Mouse (Mus musculus): ENCODE results near the gene Rbfox1.

The Rbfox1 gene

GRCm38 (mm10) chr16:7302416-7302815 is 1417.3 kb downstream of the Rbfox1 start:
- no peak for DNase-seq

GRCm38 (mm10) chr16:7329196-7329595 is 1444.0 kb downstream of the Rbfox1 start:
- no peak for DNase-seq

GRCm38 (mm10) chr16:7341186-7341585 is 1456.0 kb downstream of the Rbfox1 start:
- DNase-seq: peak; percentile 71

DNA sequence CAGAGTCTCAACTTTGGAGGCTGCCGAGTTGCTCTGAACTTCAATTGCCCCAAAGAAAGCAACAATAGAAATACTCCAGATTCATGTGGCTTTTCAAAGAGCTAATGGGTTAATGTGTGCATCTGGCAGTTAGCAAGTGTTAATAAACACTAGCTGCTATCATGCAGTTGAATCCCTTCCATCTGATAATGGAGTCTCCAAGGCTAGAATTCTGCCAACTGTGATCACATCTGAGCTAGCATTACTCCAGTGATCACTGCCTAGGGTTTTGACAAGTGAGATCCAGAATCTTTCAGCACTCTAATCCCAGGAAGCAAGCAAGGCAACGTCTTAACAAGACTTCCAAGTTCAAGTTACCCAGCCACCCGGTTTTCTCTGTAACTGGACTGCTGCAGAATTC is 1460.1 kb downstream of the Rbfox1 start:
- DNase-seq: no peak

- DNase-seq: peak; percentile 70
Observed at GRCm38 (mm10) chr16:7346001-7346625, 1461.0 kb downstream of the Rbfox1 start.

GRCm38 (mm10) chr16:7347522-7348165 is 1462.5 kb downstream of the Rbfox1 start:
- DNase-seq: peak; percentile 12

GRCm38 (mm10) chr16:7352808-7353207 is 1467.7 kb downstream of the Rbfox1 start:
- peak; percentile 81 for DNase-seq

DNA sequence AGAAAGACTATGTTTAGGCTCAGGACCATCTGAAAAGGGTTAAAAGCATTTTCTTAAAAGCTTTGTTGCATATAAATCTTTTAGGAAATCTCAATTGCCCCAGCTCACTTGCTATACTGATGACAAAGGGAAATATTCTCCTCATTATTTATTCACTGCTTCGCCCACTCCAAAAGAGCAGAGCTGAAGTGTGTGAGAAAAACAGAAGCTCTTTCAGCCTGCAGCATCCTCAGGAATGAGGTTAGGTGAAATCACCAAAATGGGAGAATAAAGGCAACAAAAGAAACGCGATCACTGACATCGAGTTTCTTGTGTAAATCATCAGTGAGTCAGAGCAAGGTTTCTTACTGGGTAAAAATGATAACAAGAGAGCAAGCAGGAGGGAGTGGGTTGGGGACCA is 1469.0 kb downstream of the Rbfox1 start:
- peak; percentile 55 for DNase-seq

- DNase-seq: no peak
Observed at GRCm38 (mm10) chr16:7359043-7359442, 1473.9 kb downstream of the Rbfox1 start.

DNA sequence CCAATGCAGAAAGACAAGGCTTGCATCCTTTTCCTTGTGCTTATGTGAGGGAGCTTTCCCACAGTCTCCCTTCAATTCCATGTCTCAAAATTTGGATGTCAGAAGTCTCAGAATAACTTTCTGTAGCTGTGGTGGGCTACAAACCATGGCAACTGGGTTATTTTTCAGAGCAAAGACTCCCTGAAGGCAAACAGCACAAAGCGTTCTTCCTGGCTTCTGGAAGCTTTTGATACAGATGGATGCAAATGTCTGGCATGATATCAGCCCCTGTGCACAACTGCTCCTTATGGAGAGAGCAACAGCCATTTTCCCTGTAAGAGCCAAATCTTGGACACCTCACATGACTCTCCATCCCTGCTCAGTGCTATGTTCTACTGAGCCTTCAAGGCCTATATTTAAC is 1475.6 kb downstream of the Rbfox1 start:
- DNase-seq: no peak

- no peak for DNase-seq
Observed at GRCm38 (mm10) chr16:7365878-7366277, 1480.7 kb downstream of the Rbfox1 start.

GRCm38 (mm10) chr16:7374146-7374545 is 1489.0 kb downstream of the Rbfox1 start:
- DNase-seq: no peak

GRCm38 (mm10) chr16:7374674-7375073 is 1489.5 kb downstream of the Rbfox1 start:
- DNase-seq: no peak

DNA sequence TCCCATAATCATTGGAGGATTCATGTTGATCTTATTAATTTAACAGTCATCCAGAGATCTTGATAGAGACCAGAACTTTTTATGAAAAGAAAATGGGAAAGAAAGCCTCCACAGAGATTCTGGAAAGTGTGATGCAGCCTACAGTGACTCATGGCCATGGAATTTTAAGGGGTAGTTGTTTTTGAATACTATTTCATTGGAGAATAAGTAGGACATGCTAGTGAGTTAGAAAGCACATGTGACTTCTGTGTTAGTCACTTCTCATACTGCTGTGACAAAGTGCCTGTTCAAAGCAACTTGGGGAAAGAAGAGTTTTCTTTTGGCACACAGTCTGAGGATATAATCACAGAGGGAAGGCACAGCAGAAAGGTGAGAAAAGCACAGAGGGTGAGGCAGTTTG is 1510.9 kb downstream of the Rbfox1 start:
- no peak for DNase-seq

DNA sequence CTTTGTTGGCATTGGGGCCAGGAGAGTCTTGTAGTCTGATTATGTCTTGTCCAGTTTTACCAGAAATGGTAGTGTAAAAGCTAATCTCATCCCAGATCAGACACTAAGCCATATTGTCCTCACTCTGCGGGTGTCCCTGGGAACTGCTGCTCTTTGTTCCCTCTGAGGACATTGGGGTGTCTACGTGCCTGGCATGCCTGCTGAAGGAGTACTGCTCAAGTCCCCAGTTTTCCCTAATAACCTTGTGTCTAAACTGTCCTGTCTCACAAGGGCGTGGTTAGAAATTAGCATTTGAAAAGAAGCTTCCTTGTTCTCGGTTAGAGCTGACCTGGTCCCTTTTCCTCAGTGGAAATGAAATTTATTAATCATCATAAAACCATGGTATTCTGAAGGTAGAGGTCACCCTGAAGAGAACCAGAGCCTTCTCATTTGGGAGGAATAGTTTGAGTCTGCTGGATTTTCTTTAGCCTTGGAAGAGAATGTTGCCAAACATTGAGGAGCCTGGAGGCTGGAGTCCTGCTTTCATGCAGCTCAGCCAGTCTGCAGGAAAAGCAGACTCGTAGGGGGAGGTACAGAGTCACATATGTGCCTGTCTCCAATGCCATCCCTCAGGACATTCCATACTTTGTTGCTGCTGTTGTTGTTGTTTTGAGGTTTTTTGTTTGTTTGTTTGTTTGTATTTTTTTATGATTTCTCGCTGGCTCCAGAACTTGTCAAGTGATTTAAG is 1519.8 kb downstream of the Rbfox1 start:
- no peak for DNase-seq

- DNase-seq: no peak
Observed at GRCm38 (mm10) chr16:7407862-7408640, 1522.9 kb downstream of the Rbfox1 start.

- DNase-seq: peak; percentile 96
Observed at GRCm38 (mm10) chr16:7419655-7420281, 1534.6 kb downstream of the Rbfox1 start.

- DNase-seq: no peak
Observed at GRCm38 (mm10) chr16:7425386-7426089, 1540.4 kb downstream of the Rbfox1 start.

- DNase-seq: no peak
Observed at GRCm38 (mm10) chr16:7433296-7433695, 1548.1 kb downstream of the Rbfox1 start.

DNA sequence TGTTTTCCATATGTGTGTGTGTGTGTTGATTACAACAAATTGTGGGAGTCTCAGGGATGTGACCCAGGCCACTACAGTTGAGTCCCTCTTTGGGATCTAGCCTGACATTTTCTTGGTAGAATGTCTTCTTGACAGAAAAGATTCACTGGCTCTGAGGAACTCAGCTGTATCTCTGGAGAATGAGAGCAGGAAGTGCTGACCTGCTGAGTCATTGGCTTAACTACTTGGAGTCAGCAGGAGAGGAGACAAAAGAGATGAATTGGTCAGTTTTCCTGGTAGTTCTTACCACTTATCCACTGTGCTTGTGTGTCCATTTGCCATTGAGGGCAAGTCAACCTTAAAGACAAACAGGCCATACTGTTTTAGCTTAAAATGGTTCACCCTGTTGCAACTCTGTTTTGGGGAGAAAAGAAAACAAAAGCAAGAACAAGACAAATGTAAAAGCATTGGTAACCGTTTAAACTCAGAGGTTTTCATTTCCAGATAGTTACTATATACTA is 1561.7 kb downstream of the Rbfox1 start:
- DNase-seq: peak; percentile 90

GRCm38 (mm10) chr16:7447718-7448649 is 1562.8 kb downstream of the Rbfox1 start:
- DNase-seq: no peak
